Mouse (Mus musculus): Measurements from ENCODE around the gene Gm5678. TPM values are rescaled to one million over a fixed set of nuclear protein-coding genes. Genes with fewer than 3 reads are reported as not detected.

Gm5678 gene
- polyA plus RNA-seq (2015; fragmentation: Nextera tagmentation; extraction: Ambion mirVana), result not detected in 2 replicates

DNA sequence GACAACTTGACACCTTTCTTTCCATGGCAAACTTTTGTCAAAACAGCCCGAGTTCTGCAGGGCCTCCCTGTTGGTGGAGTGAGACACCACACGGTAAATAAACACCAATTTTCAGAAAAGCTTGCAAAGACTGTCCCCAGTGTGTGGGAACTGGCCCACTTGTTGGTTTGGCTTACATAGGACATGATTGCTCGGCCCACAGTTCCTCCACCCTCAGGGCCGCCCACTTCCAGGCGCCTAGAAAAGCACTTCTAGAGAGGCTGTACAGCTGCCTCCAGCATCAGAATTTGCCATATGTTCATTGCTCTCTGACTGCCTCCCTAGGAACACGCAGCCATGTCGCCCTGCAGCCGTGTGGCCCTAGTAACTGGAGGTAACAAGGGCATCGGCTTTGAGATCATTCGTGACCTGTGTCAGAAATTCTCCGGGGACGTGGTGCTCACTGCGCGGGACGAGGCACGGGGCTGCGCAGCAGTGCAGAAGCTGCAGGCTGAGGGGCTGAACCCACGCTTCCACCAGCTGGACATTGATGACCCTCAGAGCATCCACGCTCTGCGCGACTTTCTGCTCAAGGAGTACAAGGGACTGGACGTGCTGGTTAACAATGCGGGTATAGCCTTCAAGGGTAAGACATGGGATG lies at the start of gene Gm5678:
Gm5678 (plus strand) TSS at position 337 of the 640 bp plus-strand sequence.
- Histone ChIP-seq H3K36me3 (no peaks in the 10 kb centered on the region), H3K4me2 (replicated peaks) (no peak within 1 kb of the TSS), H3K4me3 (no peak within 1 kb of the TSS), H3K4me1 (no peaks in the 10 kb centered on the region), H3K27ac (no peak within 1 kb of the TSS), H3K27me3 (no peaks in the 10 kb centered on the region), H3K9me3 (no peaks in the 10 kb centered on the region), H3K9ac (no peak within 1 kb of the TSS)
- 77% methylated on average over 23 of the region's 23 CpGs for WGBS
- ATAC-seq (ENCODE audit: low FRiP score, low read depth), result no peak

DNA sequence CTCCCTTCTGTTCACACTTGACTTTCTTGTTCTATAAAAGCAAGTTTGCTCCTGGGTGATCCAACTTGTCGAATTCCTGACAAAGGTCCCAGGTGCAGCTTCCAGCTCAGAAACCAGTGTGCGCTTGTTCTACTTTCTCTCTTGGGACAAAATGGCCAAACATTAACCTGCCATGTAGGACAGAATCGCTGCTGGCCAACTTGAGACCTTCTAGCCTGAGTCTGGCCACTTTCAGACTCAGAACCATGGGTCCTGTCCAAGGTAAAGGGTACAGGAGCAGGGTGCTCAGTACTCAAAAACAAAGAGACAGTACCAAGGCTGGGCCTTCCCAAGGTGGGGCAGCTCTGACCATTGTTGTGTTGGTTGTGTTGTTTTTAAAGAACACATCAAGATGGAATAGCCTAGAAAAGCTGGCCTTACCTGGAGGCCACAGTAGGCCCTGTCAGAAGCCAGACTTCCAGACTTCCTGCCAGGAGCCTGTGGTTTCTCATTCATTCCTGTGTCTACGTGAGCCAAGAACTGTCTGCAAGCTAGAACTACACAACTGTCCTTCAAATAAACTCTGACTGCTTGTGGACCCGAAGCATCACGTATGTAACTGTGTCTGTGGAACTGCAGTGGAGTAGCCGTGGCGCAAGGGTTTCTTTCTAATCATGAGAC lies 49.4 kb upstream of the Gm5678 start:
- Histone ChIP-seq H3K9me3 (no peaks in the 10 kb centered on the region), H3K4me2 (replicated peaks) (no peak overlapping the region), H3K36me3 (no peaks in the 10 kb centered on the region; the same call in 1 of the 2 replicates), H3K27me3 (no peaks in the 10 kb centered on the region), H3K4me1 (peaks cover 20% of the 10 kb centered on the region), H3K27ac (no peak overlapping the region), H3K4me3 (no peak overlapping the region), H3K9ac (no peak overlapping the region)
- no peak for ATAC-seq (ENCODE audit: low FRiP score, low read depth)
- WGBS, result 83% methylated on average over 8 of the region's 8 CpGs

DNA sequence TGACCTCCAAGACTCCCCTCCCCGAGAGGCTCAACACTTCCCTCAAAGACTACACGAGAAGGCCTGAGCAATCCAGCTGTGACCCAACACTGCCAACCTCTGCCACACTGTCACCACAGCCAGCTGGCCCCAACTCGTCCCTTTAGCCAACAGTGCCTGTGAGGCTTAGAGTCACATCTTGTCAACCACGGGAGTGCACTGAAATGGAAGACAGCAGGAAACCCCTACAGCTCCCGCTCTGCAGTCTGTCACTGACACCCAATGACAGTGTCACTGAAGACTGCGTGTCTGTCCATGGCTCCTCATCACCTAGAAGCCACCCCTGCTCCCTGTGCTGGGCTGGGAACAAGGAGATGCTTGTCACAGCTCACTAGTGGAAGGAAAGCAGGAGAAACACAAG lies 46.8 kb upstream of the Gm5678 start:
- H3K36me3 ChIP-seq, result peaks cover 19% of the 10 kb centered on the region
- no peak overlapping the region for H3K27ac ChIP-seq
- H3K27me3 ChIP-seq, result no peaks in the 10 kb centered on the region
- WGBS, result 50% methylated on average over 6 of the region's 6 CpGs
- ATAC-seq (ENCODE audit: low FRiP score, low read depth), result no peak
- no peak overlapping the region for H3K4me3 ChIP-seq
- no peak overlapping the region for H3K9ac ChIP-seq
- no peak overlapping the region for H3K4me2 ChIP-seq (replicated peaks)
- no peaks in the 10 kb centered on the region for H3K9me3 ChIP-seq
- H3K4me1 ChIP-seq, result peaks cover 7% of the 10 kb centered on the region; the same call in 1 of the 2 replicates

DNA sequence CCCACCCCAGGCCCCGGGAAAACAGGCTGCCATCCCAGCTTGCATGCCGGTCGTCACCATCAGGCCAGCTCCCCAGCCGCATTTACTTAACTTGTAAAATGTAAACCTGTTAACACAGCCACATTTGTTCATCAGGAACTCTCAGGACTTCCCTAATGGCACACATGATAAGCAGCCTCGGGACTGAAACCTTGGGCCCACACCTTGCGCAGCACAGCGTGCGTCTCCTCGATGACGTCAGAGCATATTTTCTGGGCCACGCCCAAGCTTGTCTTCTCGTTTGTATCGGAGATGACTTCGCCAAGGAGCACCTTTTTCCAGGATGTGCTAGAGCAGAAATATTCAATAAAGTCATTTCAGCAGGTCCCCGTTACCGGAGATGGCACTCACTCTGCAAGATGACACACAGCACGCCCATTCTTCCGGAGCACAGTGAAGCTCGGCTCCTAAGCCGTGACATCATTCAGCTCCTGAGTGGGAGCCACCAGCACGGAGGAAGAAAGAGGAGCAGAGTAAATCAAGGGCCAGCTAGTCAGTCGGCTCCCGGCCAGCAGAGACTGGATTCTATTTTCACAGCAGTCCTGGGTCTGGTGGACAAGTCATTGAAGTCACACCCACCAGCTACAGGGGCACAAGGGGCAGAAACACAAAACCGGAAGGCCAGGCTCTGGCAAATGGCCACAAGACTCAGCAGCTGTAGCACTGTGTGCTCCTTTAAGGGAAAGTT lies 42.8 kb upstream of the Gm5678 start:
- Histone ChIP-seq H3K4me3 (no peak overlapping the region), H3K9me3 (no peaks in the 10 kb centered on the region), H3K27ac (no peak overlapping the region), H3K4me2 (replicated peaks) (no peak overlapping the region), H3K9ac (no peak overlapping the region), H3K27me3 (no peaks in the 10 kb centered on the region), H3K4me1 (peaks cover 7% of the 10 kb centered on the region; the same call in 1 of the 2 replicates), H3K36me3 (peaks cover 51% of the 10 kb centered on the region)
- ATAC-seq (ENCODE audit: low FRiP score, low read depth), result no peak
- 86% methylated on average over 24 of the region's 24 CpGs for WGBS

DNA sequence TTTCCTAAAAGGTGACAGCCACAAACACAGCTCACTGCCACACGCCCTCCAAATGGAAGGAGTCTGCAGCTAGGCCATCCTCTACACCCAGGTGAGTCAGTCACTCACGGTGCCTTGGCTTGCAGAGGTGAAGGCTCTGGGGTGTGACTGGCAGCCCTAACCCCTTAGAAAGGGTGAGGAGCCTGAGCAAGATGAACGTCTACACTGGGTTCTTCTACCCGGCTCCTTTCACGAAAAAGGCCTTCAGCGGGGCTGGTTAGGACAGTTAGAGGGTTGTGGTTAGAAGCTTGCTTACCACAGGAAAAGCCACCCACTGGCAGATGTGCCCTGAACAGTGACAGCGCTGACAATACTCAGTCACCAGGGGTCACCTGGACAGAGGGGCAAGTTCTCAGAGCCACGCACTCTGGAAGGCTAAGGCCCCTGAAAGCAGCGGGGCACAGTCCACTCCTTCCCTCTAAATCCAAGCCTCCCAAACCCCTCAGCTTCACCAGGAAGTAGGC lies 42.1 kb upstream of the Gm5678 start:
- Histone ChIP-seq H3K4me3 (no peak overlapping the region), H3K4me2 (replicated peaks) (no peak overlapping the region), H3K36me3 (peaks cover 58% of the 10 kb centered on the region), H3K9ac (no peak overlapping the region), H3K27me3 (no peaks in the 10 kb centered on the region), H3K27ac (no peak overlapping the region), H3K9me3 (no peaks in the 10 kb centered on the region), H3K4me1 (peaks cover 4% of the 10 kb centered on the region; the same call in 1 of the 2 replicates)
- ATAC-seq (ENCODE audit: low FRiP score, low read depth), result no peak
- WGBS, result 88% methylated on average over 9 of the region's 9 CpGs

DNA sequence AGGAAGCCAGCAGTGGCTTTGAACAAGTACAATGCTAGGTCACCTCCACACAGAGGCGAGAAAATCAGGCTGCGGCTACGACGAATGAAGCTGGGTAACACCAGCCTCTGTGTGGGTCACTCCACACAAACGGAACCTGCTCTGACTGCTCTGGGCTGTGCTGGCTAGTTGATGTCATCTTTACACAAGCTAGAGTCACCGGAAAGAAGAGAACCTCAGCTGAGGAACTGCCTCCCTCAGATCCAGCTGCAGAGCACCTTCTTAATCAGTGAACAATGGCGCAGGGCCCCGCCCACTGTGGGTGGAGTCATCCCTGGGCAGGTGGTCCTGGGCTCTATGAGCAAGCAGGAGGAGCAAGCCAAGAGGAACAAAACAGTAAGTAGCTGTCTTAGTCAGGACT lies 41.5 kb upstream of the Gm5678 start:
- no peaks in the 10 kb centered on the region for H3K9me3 ChIP-seq
- no peak overlapping the region for H3K4me2 ChIP-seq (replicated peaks)
- no peaks in the 10 kb centered on the region for H3K27me3 ChIP-seq
- WGBS, result 71% methylated on average over 8 of the region's 8 CpGs
- H3K36me3 ChIP-seq, result peaks cover 63% of the 10 kb centered on the region
- no peak overlapping the region for H3K4me3 ChIP-seq
- H3K4me1 ChIP-seq, result no peaks in the 10 kb centered on the region
- no peak overlapping the region for H3K27ac ChIP-seq
- ATAC-seq (ENCODE audit: low FRiP score, low read depth), result peak; percentile 40; the same call in 1 of the 2 replicates
- no peak overlapping the region for H3K9ac ChIP-seq

DNA sequence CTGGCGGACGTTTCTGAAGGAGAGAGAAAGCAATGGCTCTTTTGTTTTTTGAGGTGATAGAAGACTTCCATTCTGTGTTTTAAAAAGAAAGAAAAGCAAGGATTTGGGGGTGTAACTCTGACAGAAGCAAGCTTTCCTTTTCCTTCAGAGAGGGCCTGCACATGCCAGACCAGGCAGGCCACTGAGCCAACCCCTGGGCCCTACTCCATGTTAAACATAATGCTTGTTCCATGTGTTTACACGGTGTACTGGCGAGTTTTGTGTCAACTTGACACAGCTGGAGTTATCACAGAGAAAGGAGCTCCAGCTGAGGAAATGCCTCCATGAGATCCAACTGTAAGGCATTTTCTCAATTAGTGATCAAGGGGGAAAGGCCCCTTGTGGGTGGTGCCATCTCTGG lies 39.6 kb upstream of the Gm5678 start:
- Histone ChIP-seq H3K4me1 (no peaks in the 10 kb centered on the region), H3K36me3 (peaks cover 70% of the 10 kb centered on the region), H3K27ac (no peak overlapping the region), H3K4me3 (no peak overlapping the region), H3K4me2 (replicated peaks) (no peak overlapping the region), H3K9me3 (no peaks in the 10 kb centered on the region), H3K27me3 (no peaks in the 10 kb centered on the region), H3K9ac (no peak overlapping the region)
- ATAC-seq (ENCODE audit: low FRiP score, low read depth), result no peak
- 67% methylated on average over 4 of the region's 4 CpGs for WGBS

DNA sequence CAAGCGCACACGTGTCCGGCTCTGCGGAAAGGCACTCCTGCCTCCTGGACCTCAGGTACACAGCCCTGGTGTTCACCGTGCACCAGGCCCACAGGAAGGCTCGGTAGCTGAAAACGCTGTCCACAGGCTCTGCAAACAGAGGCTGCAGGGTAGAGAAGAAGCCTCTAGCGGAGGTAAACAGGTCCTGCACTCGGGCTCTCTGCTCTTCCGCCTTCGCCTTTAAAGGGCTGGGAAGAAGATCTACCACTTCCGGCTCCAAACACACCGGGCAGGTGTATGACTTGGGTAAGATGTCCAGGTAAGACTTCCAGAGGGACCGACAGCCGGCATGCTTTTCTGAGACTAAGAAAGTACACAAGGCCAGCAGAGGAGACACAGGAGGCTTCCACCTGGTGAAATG lies 37.0 kb upstream of the Gm5678 start:
- WGBS, result 94% methylated on average over 15 of the region's 15 CpGs

DNA sequence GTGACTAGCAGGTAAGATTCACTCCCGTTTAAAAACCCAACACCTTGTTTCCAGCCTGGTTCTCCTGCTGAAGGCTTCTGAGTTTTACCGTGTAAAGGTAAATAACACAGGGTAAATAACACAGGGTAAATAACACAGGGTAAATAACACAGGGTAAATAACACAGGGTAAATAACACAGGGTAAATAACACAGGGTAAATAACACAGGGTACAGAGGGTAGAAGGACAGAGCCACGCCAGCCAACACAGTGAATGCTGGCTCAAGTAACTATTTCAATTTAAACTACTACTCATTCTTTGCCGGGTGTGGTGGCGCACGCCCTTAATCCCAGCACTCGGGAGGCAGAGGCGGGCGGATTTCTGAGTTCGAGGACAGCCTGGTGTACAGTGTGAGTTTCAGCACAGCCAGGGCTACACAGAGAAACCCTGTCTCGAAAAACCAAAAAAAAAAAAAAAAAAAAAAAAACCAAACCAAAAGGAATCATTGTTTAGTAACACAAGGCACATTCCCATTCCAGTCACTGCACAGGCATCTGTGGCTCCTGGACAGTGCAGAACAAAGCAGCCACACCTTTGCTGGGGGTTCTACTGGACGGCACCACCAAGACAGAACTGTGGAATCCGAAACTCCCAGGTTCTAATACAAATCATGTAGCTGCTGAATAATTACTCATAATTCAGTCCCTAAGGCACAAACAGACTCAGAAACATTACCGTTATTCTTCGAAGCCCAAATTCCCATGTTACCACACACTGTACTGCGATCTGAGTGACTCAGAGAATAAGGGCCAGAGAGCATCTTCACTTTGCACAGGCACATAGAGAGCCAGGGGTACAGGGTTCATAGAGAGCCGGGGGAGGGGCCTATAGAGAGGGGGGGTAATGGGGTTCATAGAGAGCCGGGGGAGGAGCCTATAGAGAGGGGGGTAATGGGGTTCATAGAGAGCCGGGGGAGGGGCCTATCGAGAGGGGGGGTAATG lies 36.2 kb upstream of the Gm5678 start:
- no peak overlapping the region for H3K9ac ChIP-seq
- peaks cover 69% of the 10 kb centered on the region for H3K36me3 ChIP-seq
- no peak for ATAC-seq (ENCODE audit: low FRiP score, low read depth)
- no peak overlapping the region for H3K27ac ChIP-seq
- WGBS, result 94% methylated on average over 19 of the region's 20 CpGs
- no peaks in the 10 kb centered on the region for H3K4me1 ChIP-seq
- H3K4me2 ChIP-seq (replicated peaks), result no peak overlapping the region
- H3K9me3 ChIP-seq, result no peaks in the 10 kb centered on the region
- H3K4me3 ChIP-seq, result no peak overlapping the region
- no peaks in the 10 kb centered on the region for H3K27me3 ChIP-seq

More for the DNA sequence above, 37.0 kb upstream of the Gm5678 start:
- ATAC-seq (ENCODE audit: low FRiP score, low read depth), result no peak
- Histone ChIP-seq H3K9ac (no peak overlapping the region), H3K27ac (no peak overlapping the region), H3K4me1 (no peaks in the 10 kb centered on the region), H3K36me3 (peaks cover 67% of the 10 kb centered on the region), H3K4me3 (no peak overlapping the region), H3K9me3 (no peaks in the 10 kb centered on the region), H3K27me3 (no peaks in the 10 kb centered on the region), H3K4me2 (replicated peaks) (no peak overlapping the region)

DNA sequence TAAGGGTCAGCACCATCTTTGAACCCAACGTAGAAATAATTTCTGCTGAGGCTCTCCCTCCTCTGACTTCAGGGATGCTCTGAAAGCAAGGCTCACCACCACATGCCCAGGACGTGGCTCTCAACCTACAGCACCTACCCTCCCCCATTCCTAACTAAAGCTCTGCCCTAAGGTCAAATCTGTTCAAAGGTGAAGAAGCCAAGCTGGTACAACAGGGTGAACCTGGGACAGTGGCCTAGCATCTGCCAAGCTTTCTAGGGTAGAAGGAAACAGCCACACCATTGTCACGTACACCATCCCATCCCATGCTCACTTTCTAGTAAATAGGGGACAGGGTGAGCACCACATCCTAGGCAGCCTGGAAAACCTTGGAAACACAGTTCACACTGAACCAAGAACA lies 35.2 kb upstream of the Gm5678 start:
- H3K4me2 ChIP-seq (replicated peaks), result no peak overlapping the region
- no peaks in the 10 kb centered on the region for H3K4me1 ChIP-seq
- 96% methylated on average over 3 of the region's 3 CpGs for WGBS
- no peaks in the 10 kb centered on the region for H3K9me3 ChIP-seq
- no peak overlapping the region for H3K9ac ChIP-seq
- H3K4me3 ChIP-seq, result no peak overlapping the region
- H3K36me3 ChIP-seq, result peaks cover 71% of the 10 kb centered on the region
- no peak for ATAC-seq (ENCODE audit: low FRiP score, low read depth)
- H3K27ac ChIP-seq, result no peak overlapping the region
- no peaks in the 10 kb centered on the region for H3K27me3 ChIP-seq

DNA sequence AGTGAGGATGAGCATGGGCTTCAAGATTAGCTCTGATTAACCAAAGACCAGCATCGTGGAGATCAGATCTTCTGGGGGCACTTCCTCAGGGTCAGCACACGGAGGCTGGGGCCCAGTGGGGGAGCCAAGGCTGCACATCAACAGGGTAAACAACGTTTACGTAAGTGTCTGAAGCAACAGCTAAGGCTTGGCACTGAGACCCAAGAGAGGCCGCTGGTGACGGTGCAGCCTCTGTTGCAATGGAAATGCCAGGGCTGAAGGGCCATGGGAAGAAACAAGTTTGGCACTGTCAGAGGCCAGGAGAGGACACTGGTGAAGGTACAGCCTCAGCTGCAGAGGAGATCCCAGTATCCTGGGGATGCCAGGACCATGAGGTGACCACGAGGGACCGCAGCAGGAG lies 34.5 kb upstream of the Gm5678 start:
- ATAC-seq (ENCODE audit: low FRiP score, low read depth), result no peak
- Histone ChIP-seq H3K4me2 (replicated peaks) (no peak overlapping the region), H3K36me3 (peaks cover 71% of the 10 kb centered on the region), H3K4me3 (no peak overlapping the region), H3K9me3 (no peaks in the 10 kb centered on the region), H3K27ac (no peak overlapping the region), H3K4me1 (no peaks in the 10 kb centered on the region), H3K27me3 (no peaks in the 10 kb centered on the region), H3K9ac (no peak overlapping the region)
- 93% methylated on average over 8 of the region's 8 CpGs for WGBS

All from limb, embryonic 13.5 days (tissue).